Mouse (Mus musculus) layer of hippocampus, adult 2 months (tissue): ENCODE data around the gene Clspn. TPM values are rescaled to one million over a fixed set of nuclear protein-coding genes. Genes with fewer than 3 reads are reported as not detected.

Experiments
- DNase-seq, 2 experiments: peaks; one replicate each; pipeline ENCODE4 v3.0.0; 2022; ENCODE audit warnings: low spot score in 2 of 2
- H3K27ac ChIP-seq: fragments of 200-600 bp; 2 replicates; pipeline ENCODE4 v1.8.1; 2022
- H3K4me3 ChIP-seq: fragments of 200-600 bp; 2 replicates; pipeline ENCODE4 v1.8.1; 2022; ENCODE audit warnings: mild to moderate bottlenecking
- CTCF ChIP-seq: fragments of 200-600 bp; conservative IDR thresholded peaks from 2 replicates; pipeline ENCODE4 v1.8.1; 2022; ENCODE audit warnings: antibody characterized with exemption, mild to moderate bottlenecking, moderate library complexity
- microRNA-seq, 2 experiments: library from miRNA; unstranded; fragments of <30 nt; microRNA quantifications; one replicate each; pipeline ENCODE4 v1.2.0; 2021
- total RNA-seq, 2 experiments: library from RNA; stranded (reverse); gene quantifications; 2 replicates each; pipeline ENCODE4 v1.2.3; 2021

The Clspn gene
- total RNA-seq, 2 experiments from 2014 or later: 1.6 to 2.2 TPM

DNA sequence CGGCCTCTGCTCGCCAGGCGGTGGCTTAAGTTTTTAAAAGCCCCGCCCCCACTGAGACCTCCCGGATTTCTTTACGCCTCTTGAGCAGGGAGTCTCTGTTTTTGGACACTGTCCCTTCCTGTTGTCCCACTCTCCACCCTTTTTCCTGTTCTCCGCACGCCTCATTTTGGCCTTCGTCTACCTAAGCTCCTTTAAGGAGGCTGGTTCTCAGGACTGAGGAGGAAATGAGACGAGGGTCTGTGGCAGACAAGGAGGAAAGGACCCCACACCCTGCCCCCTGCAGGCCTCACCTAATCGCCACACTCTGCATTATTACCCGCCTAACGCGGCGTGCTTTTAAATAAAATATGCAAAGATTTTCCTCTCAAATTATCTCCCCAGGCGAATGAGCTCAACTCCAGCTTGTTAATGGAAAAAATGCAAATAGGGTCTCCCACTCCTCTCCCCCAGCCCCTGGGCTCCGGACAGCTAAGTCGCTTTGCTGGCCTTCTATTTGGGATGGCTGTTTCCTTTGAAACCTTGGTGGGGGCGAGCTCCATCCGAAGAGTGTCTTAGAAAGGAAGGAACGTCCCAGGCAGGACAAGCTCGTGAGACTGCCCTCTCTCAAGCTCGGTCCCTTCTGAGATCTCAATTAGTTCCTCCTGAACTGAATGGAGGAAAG lies 70.4 kb downstream of the Clspn start:
- no peak overlapping the region for H3K4me3 ChIP-seq
- TF ChIP-seq CTCF: peak; percentile 25
- no peak for DNase-seq
- H3K27ac ChIP-seq: no peak overlapping the region

DNA sequence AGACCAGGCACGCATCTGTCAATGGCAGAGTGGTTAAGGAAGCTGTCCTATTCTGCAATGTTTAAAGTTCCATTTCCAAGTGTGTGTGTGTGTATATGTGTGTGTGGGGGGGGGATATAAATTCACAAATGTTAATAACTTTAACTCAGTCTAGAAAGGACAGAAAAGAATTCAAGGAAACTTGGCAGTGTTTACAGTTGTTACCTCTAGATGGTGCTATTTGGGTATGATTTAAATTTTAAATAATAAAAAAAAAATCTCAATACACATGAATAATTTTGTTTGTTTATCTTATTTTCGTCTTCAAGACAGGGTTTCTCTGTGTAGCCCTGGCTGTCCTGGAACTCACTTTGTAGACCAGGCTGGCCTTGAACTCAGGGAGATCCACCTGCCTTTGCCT lies 75.2 kb downstream of the Clspn start:
- Histone ChIP-seq H3K27ac (no peak overlapping the region), H3K4me3 (no peak overlapping the region)
- peak; percentile 78 for TF ChIP-seq CTCF
- DNase-seq: no peak

DNA sequence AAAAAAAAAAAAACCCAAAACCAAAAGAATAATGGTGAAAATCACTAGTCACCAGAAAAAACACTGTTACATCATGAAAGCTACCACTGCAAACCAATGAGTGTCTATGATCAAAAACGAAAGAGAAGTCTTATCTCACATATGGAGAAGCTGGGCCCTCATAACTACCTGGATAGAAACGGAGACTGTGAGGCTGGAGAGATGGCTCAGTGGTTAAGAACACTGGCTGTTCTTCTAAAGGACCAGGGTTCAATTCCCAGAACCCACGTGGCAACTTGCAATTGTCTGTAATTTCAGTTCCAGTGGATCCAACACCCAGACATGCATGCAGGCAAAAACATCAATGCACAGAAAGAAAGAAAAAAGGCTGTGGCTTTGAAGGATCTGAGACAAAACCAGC lies 75.9 kb downstream of the Clspn start:
- no peak for DNase-seq
- no peak for TF ChIP-seq CTCF
- no peak overlapping the region for H3K4me3 ChIP-seq
- H3K27ac ChIP-seq: no peak overlapping the region

DNA sequence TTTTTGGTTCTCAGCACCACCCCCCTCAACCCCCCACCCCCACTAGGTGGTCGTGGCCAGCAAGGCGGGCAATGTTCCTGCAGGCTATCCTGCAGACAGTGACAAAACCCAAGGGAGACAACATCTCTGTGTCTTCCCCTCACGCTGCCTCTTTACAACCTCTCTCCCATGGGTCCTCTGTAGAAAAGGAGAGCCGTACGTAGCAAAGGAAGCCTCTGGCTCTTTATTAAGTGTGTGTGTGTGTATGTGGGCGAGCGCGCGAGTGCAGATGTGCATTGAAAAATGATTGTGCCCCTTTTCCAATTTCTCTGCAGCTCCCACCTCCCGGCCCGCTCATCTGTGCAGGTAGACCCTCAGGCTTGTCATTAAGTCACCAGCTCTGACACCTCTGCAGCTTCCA lies 79.6 kb downstream of the Clspn start:
- no peak for DNase-seq
- TF ChIP-seq CTCF: no peak
- no peak overlapping the region for H3K27ac ChIP-seq
- no peak overlapping the region for H3K4me3 ChIP-seq

DNA sequence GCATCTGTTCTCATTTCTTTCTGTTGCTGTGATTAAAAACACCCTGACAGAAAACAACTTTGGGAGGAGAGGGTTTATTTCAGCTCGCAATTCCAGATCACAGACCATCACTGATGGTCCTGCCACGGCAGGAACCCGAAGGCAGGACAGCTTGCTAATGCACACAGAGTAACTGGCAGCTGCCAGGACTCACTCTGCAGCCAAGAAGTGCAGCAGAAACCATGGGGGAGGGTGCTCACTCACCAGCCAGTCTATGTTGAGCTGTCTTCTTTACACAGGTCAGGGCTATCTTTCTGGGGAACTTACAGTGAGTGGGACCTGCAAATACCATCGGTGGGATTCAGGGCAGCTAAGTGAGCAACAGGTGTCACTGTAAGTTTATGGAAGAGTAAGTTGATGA lies 80.7 kb downstream of the Clspn start:
- no peak for TF ChIP-seq CTCF
- no peak overlapping the region for H3K27ac ChIP-seq
- DNase-seq: no peak
- no peak overlapping the region for H3K4me3 ChIP-seq

DNA sequence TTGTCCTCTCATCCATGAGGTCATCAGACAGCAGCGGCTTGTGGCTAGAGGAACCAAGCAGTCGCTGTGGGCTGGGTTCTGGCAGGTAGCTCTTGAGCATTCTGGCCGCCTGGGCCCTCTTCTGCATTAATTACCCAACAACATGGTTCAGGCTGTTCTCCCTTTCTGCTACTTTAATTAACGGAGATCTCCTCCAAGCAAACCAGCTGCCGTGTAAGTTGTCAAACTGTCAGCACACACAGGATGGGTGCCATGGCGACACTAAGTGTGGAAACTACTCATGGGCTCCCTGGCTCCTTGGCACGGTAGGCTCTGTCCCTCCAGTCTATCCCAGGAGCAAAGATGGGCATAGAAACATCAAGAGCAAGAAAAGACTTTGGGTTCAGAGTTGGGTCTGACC lies 82.6 kb downstream of the Clspn start:
- DNase-seq: peak in 1 of 2 experiments; percentile 34
- H3K27ac ChIP-seq: peak overlapping the region; percentile 39
- no peak overlapping the region for H3K4me3 ChIP-seq
- no peak for TF ChIP-seq CTCF

DNA sequence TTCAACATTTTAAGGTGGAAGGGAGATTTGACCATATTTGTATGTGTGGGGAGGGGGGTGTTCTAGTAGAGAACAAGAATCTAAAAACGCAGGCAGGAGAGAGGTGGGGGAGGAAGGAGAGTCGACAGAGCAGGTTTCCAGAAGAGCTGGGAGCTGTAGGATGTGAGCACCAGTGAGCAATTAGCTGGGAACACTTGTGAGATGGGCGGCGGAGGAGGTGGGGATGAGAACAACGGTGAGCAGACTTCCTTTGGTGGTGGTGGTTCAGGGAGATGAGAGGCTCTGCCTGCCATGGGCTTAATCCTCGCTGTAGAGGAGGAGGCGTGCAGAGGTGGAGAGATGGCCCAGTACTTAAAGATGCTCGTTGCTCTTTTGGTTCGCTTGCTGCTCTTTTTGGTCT lies 85.2 kb downstream of the Clspn start:
- H3K4me3 ChIP-seq: no peak overlapping the region
- peak in 1 of 2 experiments; percentile 28 for DNase-seq
- no peak overlapping the region for H3K27ac ChIP-seq
- TF ChIP-seq CTCF: no peak

Small RNAs within 50 kb of the gene (microRNA-seq; reads per million reads assigned to microRNA genes)
- gene Mir7119: 0 reads per million in 2 experiments

Other genes with a start within 250 kb of the Clspn start
- 10 to 100 TPM; 32.2 to 33.0 TPM for gene Adprhl2, start 235.2 kb upstream of the Clspn start, total RNA-seq
- gene Tekt2, start 231.2 kb upstream of the Clspn start, total RNA-seq: 1 to 10 TPM; 1.3 to 1.6 TPM
- 10 to 100 TPM; 39.3 to 50.5 TPM for gene Ago3, start 127.4 kb upstream of the Clspn start, total RNA-seq
- gene Ago1, start 88.4 kb upstream of the Clspn start, total RNA-seq: 10 to 100 TPM; 63.1 to 64.0 TPM
- 1 to 10 TPM; 7.5 to 9.5 TPM for gene Ago4, start 23.5 kb upstream of the Clspn start, total RNA-seq
- gene 5730409E04Rik, start 52.9 kb downstream of the Clspn start, total RNA-seq: 10 to 100 TPM; 64.3 to 72.3 TPM
- 100 to 1,000 TPM; 111 to 115 TPM for gene Psmb2, start 120.7 kb downstream of the Clspn start, total RNA-seq
- gene Tfap2e, start 179.3 kb downstream of the Clspn start, total RNA-seq: under 1 TPM in 1 of 2 experiments, not detected in 1; 0.18 TPM
- gene Ncdn, start 196.5 kb downstream of the Clspn start, total RNA-seq: 1,000 to 10,000 TPM; 1,998 to 2,007 TPM
- gene AU040320, start 196.6 kb downstream of the Clspn start, total RNA-seq: 10 to 100 TPM; 68.7 to 72.4 TPM